Mouse (Mus musculus) intestine, postnatal 0 days (tissue): ENCODE results near the gene Psmc6. TPM values are rescaled to one million over a fixed set of nuclear protein-coding genes. Genes with fewer than 3 reads are reported as not detected.

Experiments
- ATAC-seq: fragments of 200-750 bp; cut with Nextera tagmentation; 2 replicates; pipeline ENCODE4 v1.8.0; 2017; ENCODE audit warnings: mild to moderate bottlenecking, moderate TSS enrichment, moderate library complexity
- H3K27ac ChIP-seq: fragments of 300-500 bp; sonication (generic); 2 replicates; pipeline ENCODE4 v1.5.1; 2014; ENCODE audit warnings: mild to moderate bottlenecking, low read depth, low read length, moderate library complexity
- H3K27me3 ChIP-seq: fragments of 300-500 bp; sonication (generic); replicated peaks from 2 replicates; pipeline ENCODE4 v1.6.1; 2014; ENCODE audit warnings: low read length, mixed read lengths; ENCODE audit not compliant: control insufficient read depth, insufficient read depth
- H3K36me3 ChIP-seq: fragments of 300-500 bp; sonication (generic); 2 replicates; pipeline ENCODE4 v1.6.1; 2014; ENCODE audit warnings: mild to moderate bottlenecking, moderate library complexity; ENCODE audit not compliant: control insufficient read depth, insufficient read depth
- H3K4me1 ChIP-seq: fragments of 300-500 bp; sonication (generic); replicated peaks from 2 replicates; pipeline ENCODE4 v1.6.1; 2014; ENCODE audit warnings: antibody characterized with exemption, low read length, mixed read lengths; ENCODE audit not compliant: control insufficient read depth, insufficient read depth
- H3K4me2 ChIP-seq: fragments of 300-500 bp; sonication (generic); replicated peaks from 2 replicates; pipeline ENCODE4 v1.6.1; 2014; ENCODE audit warnings: low read depth, mild to moderate bottlenecking, moderate library complexity
- H3K4me3 ChIP-seq: fragments of 300-500 bp; sonication (generic); 2 replicates; pipeline ENCODE4 v1.5.1; 2014; ENCODE audit warnings: low read depth, low read length
- H3K9ac ChIP-seq: fragments of 300-500 bp; sonication (generic); 2 replicates; pipeline ENCODE4 v1.6.1; 2014; ENCODE audit warnings: mild to moderate bottlenecking, low read depth, low read length
- H3K9me3 ChIP-seq: fragments of 300-500 bp; sonication (generic); 2 replicates; pipeline ENCODE4 v1.6.1; 2016; ENCODE audit warnings: mixed run types; ENCODE audit not compliant: control insufficient read depth
- CTCF ChIP-seq: sonication (generic); IDR thresholded peaks from 2 replicates; pipeline ENCODE4 v1.5.1; 2016; ENCODE audit warnings: low read depth, mild to moderate bottlenecking, control low read depth, antibody characterized with exemption, moderate library complexity
- WGBS: fragments of 180-500 bp; shearing (Covaris S2); extraction: QIAGEN DNeasy Blood & Tissue Kit; methylation state at CpG from one replicate; pipeline ENCODE4 v1.1.7; 2014; 5-methylcytosine and 5-hydroxymethylcytosine counted together
- polyA plus RNA-seq: library from polyadenylated mRNA; unstranded; fragments of >200 nt; fragmentation: Nextera tagmentation; extraction: Ambion mirVana; gene quantifications from 2 replicates; pipeline ENCODE4 v1.2.1, GENCODE M21; 2015

Gene Psmc6
- polyA plus RNA-seq, 1 experiment from 2014 or later = 98.6 TPM

- no peak for TF ChIP-seq CTCF
- Histone ChIP-seq H3K4me3 (no peak overlapping the region), H3K36me3 (peaks cover 8% of the 10 kb centered on the region), H3K27me3 (no peaks in the 10 kb centered on the region), H3K4me1 (0 out of 2 replicates have a peak, but pooled peaks cover 3% of the 10 kb centered on the region), H3K9ac (no peak overlapping the region), H3K9me3 (no peaks in the 10 kb centered on the region), H3K4me2 (no peak overlapping the region), H3K27ac (no peak overlapping the region)
- no peak for ATAC-seq
- WGBS = 88% methylated on average over 4 of the region's 4 CpGs
These were observed 1.4 kb upstream of the Psmc6 start for GRCm38 (mm10) chr14:45328072-45328713.

- TF ChIP-seq CTCF = no peak
- H3K27ac ChIP-seq = no peak overlapping the region
- no peaks in the 10 kb centered on the region for H3K27me3 ChIP-seq
- ATAC-seq = peak; percentile 29
- H3K4me2 ChIP-seq = peak overlapping the region; percentile 55
- H3K4me3 ChIP-seq = peak overlapping the region; percentile 94
- no peaks in the 10 kb centered on the region for H3K9me3 ChIP-seq
- 0 out of 2 replicates have a peak, but pooled peaks cover 3% of the 10 kb centered on the region for H3K4me1 ChIP-seq
- peaks cover 15% of the 10 kb centered on the region for H3K36me3 ChIP-seq
- WGBS = 16% methylated on average over 8 of the region's 8 CpGs
- peak overlapping the region; percentile 93; the same call in 1 of the 2 replicates for H3K9ac ChIP-seq
These were observed 485 bp upstream of the Psmc6 start for GRCm38 (mm10) chr14:45329018-45329588.

DNA sequence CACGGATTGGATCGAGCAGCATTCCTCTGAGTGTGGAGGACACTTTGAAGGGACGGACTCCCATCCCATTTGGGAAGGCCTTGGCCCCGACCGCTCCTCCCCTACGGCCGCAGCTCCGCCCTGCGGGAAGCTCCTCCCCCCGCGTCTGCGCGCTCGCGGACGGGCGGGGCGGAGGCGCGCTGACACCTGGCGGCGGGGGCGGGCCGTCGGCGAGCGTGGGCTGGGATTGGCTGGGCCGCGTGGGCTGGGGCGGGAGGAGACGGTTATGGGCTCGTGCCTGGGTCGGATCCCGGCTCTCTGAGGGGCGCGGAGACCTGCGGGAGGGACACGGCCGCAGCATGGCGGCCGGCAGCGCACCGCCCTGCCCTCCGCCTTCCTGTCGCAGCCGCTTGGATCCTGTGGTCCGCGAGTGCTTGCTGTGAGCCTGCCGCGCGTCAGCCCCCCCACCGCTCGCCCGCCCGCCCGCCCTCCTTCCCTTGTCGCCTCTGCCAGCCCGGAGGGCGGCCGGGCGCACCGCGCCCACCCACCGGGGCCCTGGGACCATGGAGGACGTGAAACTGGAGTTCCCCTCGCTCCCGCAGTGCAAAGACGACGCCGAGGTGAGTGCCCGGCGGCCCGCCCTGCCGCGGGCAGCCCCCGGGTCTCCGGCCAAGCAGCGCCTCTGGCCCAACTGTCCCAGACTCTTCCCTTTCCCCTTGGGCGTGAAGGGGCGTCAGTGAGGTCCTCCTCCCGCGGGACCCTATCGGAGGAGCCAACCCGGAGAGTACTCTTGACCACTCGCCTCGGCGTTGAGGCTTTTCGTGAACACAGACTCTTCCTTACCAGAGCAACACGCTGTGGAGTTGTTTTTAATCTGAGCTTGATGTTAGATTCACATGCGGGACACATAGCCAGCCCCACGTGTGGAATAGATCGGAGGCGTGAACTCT lies 21.6 kb downstream of the Psmc6 start, which contains the start of gene Styx:
Gene Styx (plus strand): TSS at position 163 of the 929 bp plus-strand sequence.
- Histone ChIP-seq H3K27ac (peak within 1 kb of the TSS; percentile 37), H3K4me3 (peak within 1 kb of the TSS; percentile 54), H3K36me3 (peaks cover 14% of the 10 kb centered on the region), H3K9ac (peak within 1 kb of the TSS; percentile 71), H3K9me3 (no peaks in the 10 kb centered on the region), H3K4me1 (no peaks in the 10 kb centered on the region), H3K27me3 (no peaks in the 10 kb centered on the region), H3K4me2 (peak within 1 kb of the TSS; percentile 68)
- WGBS = under 1% methylated on average over 76 of the region's 93 CpGs
- no peak for TF ChIP-seq CTCF
- peak; percentile 97 for ATAC-seq

GRCm38 (mm10) chr14:45364211-45365195 lies 34.9 kb downstream of the Psmc6 start:
- Histone ChIP-seq H3K4me1 (no peaks in the 10 kb centered on the region), H3K9ac (no peak overlapping the region), H3K4me3 (no peak overlapping the region), H3K9me3 (no peaks in the 10 kb centered on the region), H3K27me3 (no peaks in the 10 kb centered on the region), H3K4me2 (no peak overlapping the region), H3K27ac (no peak overlapping the region), H3K36me3 (peaks cover 10% of the 10 kb centered on the region)
- TF ChIP-seq CTCF = no peak
- 86% methylated on average over 16 of the region's 16 CpGs for WGBS
- ATAC-seq = no peak

DNA sequence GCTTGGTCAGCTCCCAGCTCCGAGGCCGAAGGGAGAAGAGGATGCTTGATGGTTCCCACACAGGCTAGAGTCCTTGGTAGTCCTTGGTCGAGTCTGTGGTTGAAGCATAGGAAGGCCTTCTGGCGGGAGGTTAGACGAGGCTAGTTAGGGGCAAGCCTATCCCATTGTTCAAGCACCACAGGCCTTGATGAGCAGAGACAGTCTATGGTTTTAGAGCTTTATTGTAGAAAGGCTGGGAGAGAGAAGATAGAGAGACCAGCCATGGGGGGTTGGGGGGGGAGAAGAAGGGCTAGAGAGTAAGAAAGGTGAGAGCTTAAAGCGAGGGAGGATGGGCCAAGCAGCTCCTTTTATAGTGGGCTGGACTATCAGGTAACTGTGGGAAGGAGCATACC lies 35.6 kb downstream of the Psmc6 start:
- ATAC-seq = no peak
- H3K9me3 ChIP-seq = no peaks in the 10 kb centered on the region
- no peaks in the 10 kb centered on the region for H3K4me1 ChIP-seq

More for the DNA sequence above, 35.6 kb downstream of the Psmc6 start:
- Histone ChIP-seq H3K27ac (no peak overlapping the region), H3K27me3 (no peaks in the 10 kb centered on the region), H3K4me3 (no peak overlapping the region), H3K36me3 (peaks cover 15% of the 10 kb centered on the region), H3K4me2 (no peak overlapping the region), H3K9ac (no peak overlapping the region)
- WGBS = 93% methylated on average over 6 of the region's 6 CpGs
- no peak for TF ChIP-seq CTCF
